Mouse (Mus musculus) C2C12 (cell line): ENCODE data around the gene Gm20696. TPM values are rescaled to one million over a fixed set of nuclear protein-coding genes. Genes with fewer than 3 reads are reported as not detected.

Experiments used
- H3K27me3 ChIP-seq: one replicate; pipeline ENCODE4 v1.6.1; 2011; ENCODE audit not compliant: control insufficient read depth, insufficient read depth, insufficient read length
- H3K36me3 ChIP-seq: one replicate; pipeline ENCODE4 v1.6.1; 2011; ENCODE audit not compliant: control insufficient read depth, insufficient read depth
- H3K4me3 ChIP-seq: one replicate; pipeline ENCODE4 v1.5.1; 2011; ENCODE audit warnings: mild to moderate bottlenecking, control low read depth; ENCODE audit not compliant: poor library complexity, insufficient read depth, severe bottlenecking
- H3K79me2 ChIP-seq: one replicate; pipeline ENCODE4 v1.6.1; 2011; ENCODE audit not compliant: control insufficient read depth, insufficient read depth
- H3K79me3 ChIP-seq: one replicate; pipeline ENCODE4 v1.6.1; 2011; ENCODE audit warnings: low read depth, control low read depth
- H3ac ChIP-seq: one replicate; pipeline ENCODE3; 2011; ENCODE audit warnings: low read depth; ENCODE audit not compliant: control insufficient read depth, insufficient read length
- CEBPB ChIP-seq: IDR thresholded peaks from one replicate; pipeline ENCODE4 v1.6.1; 2011; ENCODE audit warnings: low read depth, mild to moderate bottlenecking, control low read depth, moderate library complexity
- CTCF ChIP-seq: IDR thresholded peaks from one replicate; pipeline ENCODE4 v1.5.1; 2011; ENCODE audit not compliant: control insufficient read depth, insufficient read depth, insufficient read length
- FOSL1 ChIP-seq: IDR thresholded peaks from one replicate; pipeline ENCODE4 v1.8.0; 2011; ENCODE audit warnings: mild to moderate bottlenecking, low read length; ENCODE audit not compliant: poor library complexity, insufficient read depth, severe bottlenecking
- MAX ChIP-seq: IDR thresholded peaks from one replicate; pipeline ENCODE4 v1.6.1; 2011; ENCODE audit warnings: mild to moderate bottlenecking, control low read depth
- MYOD1 ChIP-seq: IDR thresholded peaks from one replicate; pipeline ENCODE4 v1.6.1; 2011; ENCODE audit warnings: low read depth; ENCODE audit not compliant: control insufficient read depth, insufficient read length
- MYOG ChIP-seq: IDR thresholded peaks from one replicate; pipeline ENCODE4 v1.6.1; 2011; ENCODE audit not compliant: control insufficient read depth, insufficient read length; ENCODE audit errors: extremely low read depth
- USF1 ChIP-seq: IDR thresholded peaks from one replicate; pipeline ENCODE4 v1.6.1; 2011; ENCODE audit warnings: low read depth, mild to moderate bottlenecking, control low read depth, moderate library complexity
- polyA plus RNA-seq: library from polyadenylated mRNA; unstranded; fragments of >200 nt; fragmentation: generic; extraction: Trizol; gene quantifications from one replicate; pipeline ENCODE4 v1.2.1, GENCODE M21; 2012; ENCODE audit warnings: missing spikeins

Gm20696 gene
- polyA plus RNA-seq, 1 experiment = 0.20 TPM

- H3K79me3 ChIP-seq = no peaks in the 10 kb centered on the region
- TF ChIP-seq MAX (no peak), MYOD1 (no peak), MYOG (no peak), CEBPB (no peak), FOSL1 (no peak), CTCF (no peak), USF1 (no peak)
- H3K27me3 ChIP-seq = peaks cover 15% of the 10 kb centered on the region
- no peaks in the 10 kb centered on the region for H3K36me3 ChIP-seq
- no peak overlapping the region for H3K4me3 ChIP-seq
- no peaks in the 10 kb centered on the region for H3K79me2 ChIP-seq
- H3ac ChIP-seq = no peak overlapping the region
Measured at GRCm38 (mm10) chr6:99684899-99685298, 18.3 kb upstream of the Gm20696 start.

GRCm38 (mm10) chr6:99683974-99684373, 17.4 kb upstream of the Gm20696 start:
- Histone ChIP-seq H3K79me2 (no peaks in the 10 kb centered on the region), H3ac (no peak overlapping the region), H3K27me3 (peaks cover 16% of the 10 kb centered on the region), H3K79me3 (no peaks in the 10 kb centered on the region), H3K4me3 (no peak overlapping the region), H3K36me3 (no peaks in the 10 kb centered on the region)
- no peak for TF ChIP-seq CTCF
- TF ChIP-seq CEBPB = no peak
- TF ChIP-seq MYOD1 = no peak
- TF ChIP-seq USF1 = no peak

GRCm38 (mm10) chr6:99678108-99678507, 11.5 kb upstream of the Gm20696 start:
- Histone ChIP-seq H3K36me3 (no peaks in the 10 kb centered on the region), H3ac (no peak overlapping the region), H3K79me2 (no peaks in the 10 kb centered on the region), H3K79me3 (no peaks in the 10 kb centered on the region), H3K27me3 (peaks cover 34% of the 10 kb centered on the region), H3K4me3 (no peak overlapping the region)
- TF ChIP-seq FOSL1 = no peak
- no peak for TF ChIP-seq MAX
- TF ChIP-seq MYOD1 = no peak

- TF ChIP-seq MAX = no peak
- TF ChIP-seq MYOG = no peak
- TF ChIP-seq CEBPB = no peak
- no peak for TF ChIP-seq FOSL1
- no peak for TF ChIP-seq USF1
- TF ChIP-seq MYOD1 = no peak
- TF ChIP-seq CTCF = no peak
- Histone ChIP-seq H3K4me3 (no peak overlapping the region), H3K27me3 (peaks cover 32% of the 10 kb centered on the region), H3ac (no peak overlapping the region), H3K36me3 (no peaks in the 10 kb centered on the region), H3K79me3 (no peaks in the 10 kb centered on the region), H3K79me2 (no peaks in the 10 kb centered on the region)
Measured at GRCm38 (mm10) chr6:99677325-99677724, 10.7 kb upstream of the Gm20696 start.

GRCm38 (mm10) chr6:99674482-99674881, 7.9 kb upstream of the Gm20696 start:
- TF ChIP-seq MAX (no peak), CEBPB (no peak), USF1 (no peak), MYOD1 (no peak), CTCF (no peak), FOSL1 (no peak), MYOG (no peak)
- no peaks in the 10 kb centered on the region for H3K79me2 ChIP-seq
- peaks cover 22% of the 10 kb centered on the region for H3K27me3 ChIP-seq
- H3K4me3 ChIP-seq = no peak overlapping the region
- H3K79me3 ChIP-seq = no peaks in the 10 kb centered on the region
- no peak overlapping the region for H3ac ChIP-seq
- no peaks in the 10 kb centered on the region for H3K36me3 ChIP-seq

- Histone ChIP-seq H3K36me3 (no peaks in the 10 kb centered on the region), H3K4me3 (no peak overlapping the region), H3K79me3 (no peaks in the 10 kb centered on the region), H3K79me2 (no peaks in the 10 kb centered on the region), H3ac (no peak overlapping the region), H3K27me3 (peaks cover 5% of the 10 kb centered on the region)
- TF ChIP-seq MYOG = no peak
Measured at GRCm38 (mm10) chr6:99671768-99672167, 5.2 kb upstream of the Gm20696 start.
